Mouse (Mus musculus): Measurements from ENCODE around the gene 4931428L18Rik. TPM values are rescaled to one million over a fixed set of nuclear protein-coding genes. Genes with fewer than 3 reads are reported as not detected.
A peak's percentile ranks its signal among the peaks of the same experiment; 100 is the strongest.

The 4931428L18Rik gene
- polyA plus RNA-seq, 1 experiment: not detected

DNA sequence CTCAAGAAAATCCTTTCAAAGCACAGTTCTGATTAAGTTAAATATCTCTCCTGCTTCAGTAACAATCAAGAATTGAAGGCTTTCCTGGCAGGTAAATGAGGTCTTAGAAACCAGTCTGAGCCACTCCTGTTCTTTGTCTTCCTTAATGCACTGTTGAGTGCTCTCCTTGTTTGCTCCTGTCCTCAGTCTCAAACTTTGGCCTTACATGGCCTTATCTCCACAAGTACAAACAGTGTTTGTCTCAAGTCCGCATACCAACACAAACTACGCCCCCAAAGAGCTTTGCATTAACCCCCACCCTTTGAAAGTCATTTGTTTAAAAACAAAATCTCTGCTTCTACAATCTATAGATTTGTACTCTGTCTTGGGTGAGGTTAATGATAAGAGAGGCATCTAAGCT is 66.3 kb downstream of the 4931428L18Rik start:
- no peak overlapping the region for H3K27ac ChIP-seq (ENCODE audit: insufficient read depth, low read length)
- H3K4me1 ChIP-seq (ENCODE audit: control insufficient read depth, insufficient read depth, low read length): no peaks in the 10 kb centered on the region; the same call in 1 of the 2 replicates
- H3K4me3 ChIP-seq (ENCODE audit: insufficient read depth, low read length): no peak overlapping the region
- TF ChIP-seq CTCF (IDR thresholded peaks at IDR 0.05; ENCODE audit: borderline replicate concordance, insufficient read depth, low read length): no peak
- no peak for TF ChIP-seq POLR2A (IDR thresholded peaks at IDR 0.05; ENCODE audit: low read depth, low read length)

DNA sequence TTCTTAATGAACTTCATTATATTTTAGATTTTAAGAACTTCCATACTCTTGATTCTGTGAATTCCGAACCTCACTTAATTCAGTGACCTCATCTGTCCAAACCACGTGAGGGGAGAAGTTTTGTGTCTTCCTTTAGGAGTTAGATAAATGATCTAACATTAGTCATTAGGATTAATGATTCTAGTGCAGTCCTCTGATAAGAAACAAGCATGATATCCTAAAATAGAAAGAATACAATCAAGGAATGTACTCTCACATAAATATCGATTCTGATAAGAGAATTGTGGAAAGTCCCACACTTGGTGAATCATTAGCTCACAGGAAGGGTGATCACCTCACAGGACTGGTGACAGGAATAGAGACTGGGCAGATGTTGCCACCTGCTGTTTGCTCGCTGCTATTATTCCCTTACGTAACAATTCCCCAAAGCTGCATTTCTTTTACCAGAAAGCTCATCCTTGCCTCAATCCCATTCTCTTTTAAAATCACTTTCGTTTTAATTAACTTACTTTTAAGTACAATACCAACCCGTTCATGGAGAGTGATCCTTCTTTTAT is 68.6 kb downstream of the 4931428L18Rik start:
- Histone ChIP-seq H3K27ac (ENCODE audit: insufficient read depth, low read length) (no peak overlapping the region), H3K4me3 (ENCODE audit: insufficient read depth, low read length) (no peak overlapping the region), H3K4me1 (ENCODE audit: control insufficient read depth, insufficient read depth, low read length) (no peaks in the 10 kb centered on the region; the same call in 1 of the 2 replicates)
- peak; percentile 63; the same call in 1 of the 2 replicates for TF ChIP-seq CTCF (IDR thresholded peaks at IDR 0.05; ENCODE audit: borderline replicate concordance, insufficient read depth, low read length)
- TF ChIP-seq POLR2A (IDR thresholded peaks at IDR 0.05; ENCODE audit: low read depth, low read length): no peak

DNA sequence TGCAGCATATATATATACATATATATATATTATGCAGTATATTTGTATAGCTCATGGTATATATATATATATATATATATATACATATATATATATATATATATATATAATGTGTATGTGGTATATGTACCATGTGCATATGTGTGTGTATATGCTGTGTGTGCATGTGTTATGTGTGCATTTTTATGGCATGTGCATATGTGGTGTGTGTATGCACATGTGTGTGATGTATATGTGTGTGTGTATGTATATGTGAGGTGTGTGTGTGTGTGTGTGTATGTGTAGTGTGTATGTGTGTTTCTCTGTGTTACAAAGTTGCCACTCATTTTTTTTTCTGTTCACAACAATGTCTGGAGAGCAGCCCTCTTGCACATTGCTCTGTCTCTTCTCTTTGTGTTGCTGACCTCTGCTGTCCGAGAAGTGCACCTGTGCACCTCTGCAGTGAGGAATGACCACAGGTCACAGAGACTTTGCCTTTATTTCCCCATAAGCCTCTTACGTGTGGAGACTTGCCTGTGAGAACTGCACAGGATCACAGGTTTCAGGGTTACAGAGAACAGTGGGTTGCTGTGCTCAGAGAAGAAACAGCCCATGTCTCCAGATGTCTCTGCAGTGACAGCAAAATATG is 69.6 kb downstream of the 4931428L18Rik start:
- no peak overlapping the region for H3K4me3 ChIP-seq (ENCODE audit: insufficient read depth, low read length)
- peak; percentile 55; the same call in 1 of the 2 replicates for TF ChIP-seq CTCF (IDR thresholded peaks at IDR 0.05; ENCODE audit: borderline replicate concordance, insufficient read depth, low read length)
- TF ChIP-seq POLR2A (IDR thresholded peaks at IDR 0.05; ENCODE audit: low read depth, low read length): no peak
- H3K4me1 ChIP-seq (ENCODE audit: control insufficient read depth, insufficient read depth, low read length): no peaks in the 10 kb centered on the region; the same call in 1 of the 2 replicates
- H3K27ac ChIP-seq (ENCODE audit: insufficient read depth, low read length): no peak overlapping the region

- H3K27ac ChIP-seq (ENCODE audit: insufficient read depth, low read length): no peak overlapping the region
- no peak overlapping the region for H3K4me3 ChIP-seq (ENCODE audit: insufficient read depth, low read length)
- TF ChIP-seq POLR2A (IDR thresholded peaks at IDR 0.05; ENCODE audit: low read depth, low read length) (no peak), CTCF (IDR thresholded peaks at IDR 0.05; ENCODE audit: borderline replicate concordance, insufficient read depth, low read length) (no peak)
- H3K4me1 ChIP-seq (ENCODE audit: control insufficient read depth, insufficient read depth, low read length): no peaks in the 10 kb centered on the region
Measured at GRCm38 (mm10) chr1:31150546-31150945, 71.9 kb downstream of the 4931428L18Rik start.

DNA sequence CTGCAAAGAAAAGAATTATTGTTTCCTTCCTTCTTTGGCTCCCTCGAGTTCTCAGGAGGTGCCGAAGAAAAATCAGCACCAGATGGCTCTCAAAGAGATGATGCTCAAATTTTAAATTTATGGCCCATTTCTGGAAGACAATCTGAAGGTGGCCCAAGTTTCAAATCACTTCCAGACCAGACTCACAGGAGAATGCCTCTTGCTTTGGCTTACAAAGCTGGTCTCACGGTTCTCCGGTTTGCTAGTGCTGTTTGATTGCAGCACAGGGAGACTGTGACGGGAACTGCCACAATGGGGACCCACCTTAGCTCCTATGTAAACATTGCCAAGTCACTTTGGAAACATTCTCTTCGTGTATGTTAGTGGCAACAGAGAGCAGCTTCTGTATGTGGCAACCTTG is 72.8 kb downstream of the 4931428L18Rik start:
- H3K4me3 ChIP-seq (ENCODE audit: insufficient read depth, low read length): no peak overlapping the region
- TF ChIP-seq CTCF (IDR thresholded peaks at IDR 0.05; ENCODE audit: borderline replicate concordance, insufficient read depth, low read length) (no peak), POLR2A (IDR thresholded peaks at IDR 0.05; ENCODE audit: low read depth, low read length) (no peak)
- H3K4me1 ChIP-seq (ENCODE audit: control insufficient read depth, insufficient read depth, low read length): no peaks in the 10 kb centered on the region
- H3K27ac ChIP-seq (ENCODE audit: insufficient read depth, low read length): 0 out of 2 replicates have a peak overlapping the region, but pooled peaks have one; percentile 0

GRCm38 (mm10) chr1:31143571-31143970 is 78.9 kb downstream of the 4931428L18Rik start:
- no peak for TF ChIP-seq POLR2A (IDR thresholded peaks at IDR 0.05; ENCODE audit: low read depth, low read length)
- no peak for TF ChIP-seq CTCF (IDR thresholded peaks at IDR 0.05; ENCODE audit: borderline replicate concordance, insufficient read depth, low read length)
- H3K27ac ChIP-seq (ENCODE audit: insufficient read depth, low read length): no peak overlapping the region; the same call in 1 of the 2 replicates
- H3K4me3 ChIP-seq (ENCODE audit: insufficient read depth, low read length): no peak overlapping the region
- 0 out of 2 replicates have a peak, but pooled peaks cover 4% of the 10 kb centered on the region for H3K4me1 ChIP-seq (ENCODE audit: control insufficient read depth, insufficient read depth, low read length)

GRCm38 (mm10) chr1:31142288-31143094 is 80.0 kb downstream of the 4931428L18Rik start:
- Histone ChIP-seq H3K4me3 (ENCODE audit: insufficient read depth, low read length) (no peak overlapping the region), H3K27ac (ENCODE audit: insufficient read depth, low read length) (no peak overlapping the region), H3K4me1 (ENCODE audit: control insufficient read depth, insufficient read depth, low read length) (0 out of 2 replicates have a peak, but pooled peaks cover 4% of the 10 kb centered on the region)
- TF ChIP-seq CTCF (IDR thresholded peaks at IDR 0.05; ENCODE audit: borderline replicate concordance, insufficient read depth, low read length) (no peak), POLR2A (IDR thresholded peaks at IDR 0.05; ENCODE audit: low read depth, low read length) (no peak)

DNA sequence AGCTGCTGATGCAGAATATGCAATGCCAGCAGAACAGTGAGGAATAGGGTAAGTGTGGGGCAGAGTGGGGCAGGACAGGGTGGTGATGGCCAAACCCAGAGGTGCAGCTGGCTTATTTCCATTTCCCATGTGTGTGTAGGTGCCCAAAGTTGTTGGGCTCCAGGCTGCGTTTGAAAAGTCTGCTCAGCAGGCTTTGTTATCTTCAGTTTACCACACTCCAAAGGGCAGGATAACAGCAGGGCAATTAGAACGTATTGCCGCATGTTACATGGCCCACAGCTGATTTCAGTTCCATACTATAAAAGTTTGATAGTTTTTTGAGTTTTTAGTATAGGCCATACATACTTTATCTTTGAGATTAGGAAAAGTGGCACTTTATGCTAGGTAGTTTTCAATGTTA is 84.1 kb downstream of the 4931428L18Rik start:
- no peak for TF ChIP-seq POLR2A (IDR thresholded peaks at IDR 0.05; ENCODE audit: low read depth, low read length)
- no peak for TF ChIP-seq CTCF (IDR thresholded peaks at IDR 0.05; ENCODE audit: borderline replicate concordance, insufficient read depth, low read length)
- Histone ChIP-seq H3K4me3 (ENCODE audit: insufficient read depth, low read length) (no peak overlapping the region), H3K4me1 (ENCODE audit: control insufficient read depth, insufficient read depth, low read length) (0 out of 2 replicates have a peak, but pooled peaks cover 4% of the 10 kb centered on the region), H3K27ac (ENCODE audit: insufficient read depth, low read length) (no peak overlapping the region)

- H3K4me3 ChIP-seq (ENCODE audit: insufficient read depth, low read length): no peak overlapping the region
- TF ChIP-seq CTCF (IDR thresholded peaks at IDR 0.05; ENCODE audit: borderline replicate concordance, insufficient read depth, low read length): no peak
- TF ChIP-seq POLR2A (IDR thresholded peaks at IDR 0.05; ENCODE audit: low read depth, low read length): no peak
- no peaks in the 10 kb centered on the region for H3K4me1 ChIP-seq (ENCODE audit: control insufficient read depth, insufficient read depth, low read length)
- H3K27ac ChIP-seq (ENCODE audit: insufficient read depth, low read length): no peak overlapping the region
Measured at GRCm38 (mm10) chr1:31113466-31113865, 109.0 kb downstream of the 4931428L18Rik start.

Data from embryonic fibroblast, embryonic 13.5 days (primary cell).